Mouse (Mus musculus) heart, postnatal 4 days (tissue): Measurements from ENCODE around the gene Tnfsf14. TPM values are rescaled to one million over a fixed set of nuclear protein-coding genes. Genes with fewer than 3 reads are reported as not detected.

Experiments used
- DNase-seq: peaks from one replicate; pipeline ENCODE4 v3.0.0; 2021
- total RNA-seq, 2 experiments: library from RNA; stranded (reverse); gene quantifications; 2 replicates each; pipeline ENCODE4 v1.2.3; 2021

Gene Tnfsf14
- not detected for total RNA-seq

DNA sequence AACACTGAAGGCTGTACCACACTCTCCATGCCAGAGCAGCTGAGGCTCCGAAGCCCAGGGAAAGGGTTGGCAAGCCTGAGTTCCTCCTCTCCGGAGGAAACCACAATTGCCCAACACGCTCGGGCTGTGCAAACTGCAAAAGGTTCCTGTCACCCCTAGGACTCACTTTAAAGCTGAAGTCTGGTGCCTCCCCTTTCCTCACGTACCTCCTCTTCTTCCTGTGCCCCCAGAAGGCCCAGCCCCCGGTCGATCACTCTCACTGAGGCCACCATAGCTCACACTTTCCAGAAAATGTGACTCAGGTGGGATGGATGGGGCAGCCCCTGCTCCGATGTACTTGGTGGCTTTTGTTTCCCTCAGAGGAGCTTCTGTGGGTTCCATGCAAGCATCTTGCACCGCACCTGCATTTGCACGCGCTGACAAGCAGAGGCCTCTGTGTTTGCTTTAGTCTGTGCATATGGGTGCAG lies at the start of gene Tnfsf14:
Gene Tnfsf14 (minus strand): TSS at position 137 of the 467 bp plus-strand sequence.
- DNase-seq = no peak

DNA sequence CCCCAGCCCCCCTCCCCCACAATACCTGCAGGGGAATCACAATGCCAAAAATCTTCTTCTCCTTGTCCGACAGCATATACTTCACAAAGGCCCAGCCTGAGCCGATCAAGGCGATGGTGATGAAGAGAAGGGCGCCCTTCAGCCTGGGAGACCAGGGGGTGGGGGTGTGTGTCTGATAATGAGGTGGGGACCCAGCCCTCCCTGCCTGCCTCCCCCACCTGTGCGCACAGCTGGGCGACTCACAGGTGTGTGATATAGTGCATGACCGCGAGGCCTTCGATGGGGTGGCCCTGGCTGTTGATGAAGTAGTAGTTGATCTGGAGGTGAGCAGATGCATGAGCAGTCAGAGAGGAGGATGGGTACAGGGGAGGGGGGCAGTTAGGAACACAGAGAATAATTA lies 43.2 kb upstream of the Tnfsf14 start:
- DNase-seq = no peak

DNA sequence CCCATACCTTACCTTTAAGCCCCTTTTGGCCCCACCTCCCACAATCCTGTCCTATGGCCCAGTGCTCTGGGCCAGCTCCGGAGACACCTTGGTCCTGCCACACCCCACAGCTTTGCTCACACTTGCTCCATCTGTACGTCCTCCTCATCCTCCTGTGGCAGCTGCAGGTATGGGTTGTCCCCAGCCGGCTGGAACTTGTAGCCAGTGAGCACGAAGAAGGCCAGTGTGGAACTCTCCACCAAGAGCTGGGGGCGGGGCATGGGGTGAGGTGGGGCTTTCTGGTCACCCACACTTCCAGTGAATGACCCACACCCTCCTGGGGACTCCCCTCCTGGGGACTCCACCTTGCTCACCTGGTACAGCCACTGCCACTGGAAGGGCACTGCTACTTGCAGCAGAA lies 41.8 kb upstream of the Tnfsf14 start:
- DNase-seq = no peak

DNA sequence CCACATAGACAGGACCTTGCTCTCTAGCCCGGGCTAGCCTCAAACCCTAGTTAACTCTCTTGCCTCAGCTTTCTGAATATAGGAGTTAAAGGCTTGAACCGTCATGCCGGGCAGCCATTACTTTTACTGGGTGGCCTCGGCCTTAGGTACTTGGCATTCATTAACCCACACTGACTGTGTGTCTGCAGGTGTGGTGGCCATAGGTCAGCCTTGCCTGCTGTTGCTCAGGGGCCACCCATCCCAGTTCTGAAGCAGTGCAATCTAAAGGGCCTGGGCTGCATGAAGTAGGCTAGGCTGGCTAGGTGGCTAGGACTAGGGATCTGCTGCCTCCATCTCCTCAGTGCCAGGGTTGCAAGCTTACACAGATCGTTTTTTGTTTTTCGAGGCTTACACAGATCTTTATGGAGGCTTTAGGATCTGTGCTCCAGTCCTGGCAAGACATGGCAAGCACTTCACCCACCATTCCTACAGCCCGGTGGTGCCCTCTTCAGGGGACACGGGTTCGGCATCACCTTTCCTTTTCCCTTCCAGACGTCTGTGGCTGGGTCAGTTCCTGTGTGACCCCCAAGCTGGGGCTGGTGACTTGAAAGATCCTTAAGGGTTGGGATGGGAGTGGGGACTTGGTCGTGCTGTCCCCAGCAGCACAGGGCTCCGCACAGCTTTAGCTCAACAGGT lies 40.4 kb upstream of the Tnfsf14 start:
- DNase-seq = no peak

DNA sequence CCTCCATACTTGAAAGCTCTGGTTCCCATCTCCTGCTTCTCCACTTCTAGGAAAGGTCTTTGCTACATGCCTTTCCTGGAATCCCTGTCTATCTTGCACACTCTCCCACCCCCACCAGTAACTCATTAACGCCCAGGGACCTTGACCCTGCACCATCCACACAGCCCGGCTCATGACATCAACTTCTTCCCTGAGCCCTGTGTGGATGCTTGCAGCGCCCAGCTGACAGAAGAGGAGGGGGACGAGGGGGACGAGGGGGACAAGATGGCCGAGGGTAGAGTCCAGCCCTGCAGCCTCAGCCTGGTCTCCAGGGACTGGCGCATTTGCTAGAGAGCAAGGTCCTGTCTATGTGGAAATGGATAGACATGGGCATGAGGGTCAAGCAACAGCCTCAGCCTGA lies 39.1 kb upstream of the Tnfsf14 start:
- DNase-seq = no peak

DNA sequence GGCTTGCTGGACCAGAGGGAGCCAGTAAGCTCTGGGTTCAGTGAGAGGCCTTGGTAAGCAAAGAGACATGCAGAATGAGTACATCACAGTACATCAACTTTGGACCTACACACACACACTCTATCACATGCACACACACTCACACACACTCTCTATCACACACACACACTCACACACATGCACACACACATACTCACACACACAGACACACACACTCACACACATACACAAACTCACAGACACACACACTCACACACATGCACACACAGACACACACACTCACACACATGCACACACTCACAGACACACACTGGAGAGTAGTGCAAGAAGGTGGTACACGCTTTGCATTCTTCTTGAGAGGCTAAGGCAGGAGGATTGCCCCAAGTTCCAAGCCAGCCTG lies 38.2 kb upstream of the Tnfsf14 start:
- no peak for DNase-seq

DNA sequence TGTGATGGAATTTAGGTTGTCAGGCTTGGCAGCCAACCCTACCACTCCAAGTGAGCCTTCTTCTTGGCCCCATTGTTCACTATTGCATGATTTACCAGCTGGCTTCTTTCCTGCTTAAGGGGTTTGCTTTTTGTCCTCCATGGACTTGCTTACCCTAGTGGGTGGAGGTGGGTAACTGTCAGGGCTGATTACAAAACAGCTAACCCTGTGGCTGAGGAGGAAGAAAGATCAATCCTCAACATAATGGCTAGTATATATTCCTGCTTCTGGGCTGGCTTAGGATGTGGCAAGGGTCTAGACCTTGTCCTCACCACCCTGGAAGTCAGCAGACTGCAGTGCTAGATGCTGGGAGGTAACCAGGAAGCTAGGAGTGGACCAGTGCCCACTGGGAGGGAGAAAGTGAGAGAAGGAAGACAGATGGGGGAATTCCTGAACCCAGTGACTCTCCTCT lies 37.4 kb upstream of the Tnfsf14 start:
- DNase-seq = no peak

DNA sequence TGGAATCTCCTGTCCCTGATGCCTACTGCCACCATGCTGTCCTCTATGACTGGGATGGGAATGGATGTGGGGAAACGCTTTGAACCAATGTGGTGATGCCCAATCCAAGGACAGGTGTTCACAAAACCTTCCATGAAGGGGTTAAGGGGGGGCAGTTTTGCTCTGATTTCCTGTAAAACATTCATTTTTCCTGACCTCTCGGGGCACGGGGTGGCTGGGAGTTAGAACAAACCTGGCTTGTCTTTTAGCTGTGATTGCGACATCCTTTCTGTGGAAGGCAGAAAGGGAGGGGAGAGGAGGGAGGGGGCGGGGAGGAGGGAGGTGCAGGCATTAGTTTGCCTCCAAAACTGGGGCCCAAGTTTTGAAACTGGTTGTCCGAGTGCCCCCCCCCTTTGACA lies 36.8 kb upstream of the Tnfsf14 start:
- no peak for DNase-seq

DNA sequence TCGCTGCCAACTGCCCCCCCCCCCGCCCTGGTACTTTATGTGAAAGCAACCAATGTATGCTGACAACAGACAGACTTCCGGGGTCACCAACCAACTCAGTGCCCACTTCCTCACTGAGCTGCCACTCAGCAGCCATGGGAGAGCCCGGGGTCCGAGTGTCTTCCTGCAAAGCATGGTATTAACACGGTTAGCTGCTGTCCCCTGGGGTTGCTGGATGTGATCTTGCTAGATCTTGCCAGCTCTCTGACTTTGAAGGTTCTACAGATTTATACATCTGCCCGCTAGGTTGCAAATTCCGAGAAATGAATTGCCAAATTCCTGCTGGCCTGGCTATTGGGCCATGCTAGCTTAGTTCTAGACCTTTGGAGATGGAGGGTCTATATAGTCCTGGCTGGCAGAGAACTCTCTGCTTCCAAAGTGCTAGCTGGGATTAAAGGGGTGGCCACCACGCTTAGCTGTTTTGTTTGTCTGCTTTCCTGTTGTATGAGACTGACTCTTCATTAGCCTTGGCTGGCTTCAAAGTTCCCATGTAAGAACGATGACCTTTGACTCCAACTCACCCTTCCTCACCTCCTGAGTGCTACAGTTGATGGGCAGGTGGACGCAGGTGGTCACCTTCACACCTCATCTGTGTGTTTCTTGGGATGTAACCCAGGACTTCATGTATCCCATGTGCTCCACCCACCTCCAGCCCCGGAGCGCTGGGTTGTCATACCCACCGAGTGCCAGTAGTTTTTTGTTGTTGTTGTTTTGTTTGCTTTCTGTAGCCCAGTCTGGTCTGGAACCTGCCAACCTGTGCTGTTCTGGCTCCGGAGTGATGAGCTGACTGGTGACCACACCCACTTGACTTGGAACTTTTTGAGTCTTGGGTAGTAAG lies 36.1 kb upstream of the Tnfsf14 start:
- no peak for DNase-seq

DNA sequence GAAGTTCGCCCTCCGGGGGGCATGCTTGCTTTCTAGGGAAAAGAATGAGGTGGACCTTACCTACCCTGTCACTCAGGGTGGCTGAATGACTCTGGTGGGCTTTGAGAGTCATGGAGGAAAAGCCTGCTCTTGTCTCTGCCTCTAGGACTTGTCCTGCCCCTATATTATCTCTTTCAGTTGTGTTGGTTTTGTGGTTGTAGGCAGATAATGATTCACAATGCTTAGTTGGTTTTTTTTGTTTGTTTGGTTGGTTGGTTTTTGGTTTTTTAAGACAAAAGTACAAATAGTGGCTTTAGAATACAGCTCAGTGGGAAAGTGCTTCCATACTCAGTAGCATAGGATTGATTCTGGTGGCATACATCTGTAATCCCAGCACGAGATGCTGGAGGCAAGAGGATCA lies 34.9 kb upstream of the Tnfsf14 start:
- no peak for DNase-seq

DNA sequence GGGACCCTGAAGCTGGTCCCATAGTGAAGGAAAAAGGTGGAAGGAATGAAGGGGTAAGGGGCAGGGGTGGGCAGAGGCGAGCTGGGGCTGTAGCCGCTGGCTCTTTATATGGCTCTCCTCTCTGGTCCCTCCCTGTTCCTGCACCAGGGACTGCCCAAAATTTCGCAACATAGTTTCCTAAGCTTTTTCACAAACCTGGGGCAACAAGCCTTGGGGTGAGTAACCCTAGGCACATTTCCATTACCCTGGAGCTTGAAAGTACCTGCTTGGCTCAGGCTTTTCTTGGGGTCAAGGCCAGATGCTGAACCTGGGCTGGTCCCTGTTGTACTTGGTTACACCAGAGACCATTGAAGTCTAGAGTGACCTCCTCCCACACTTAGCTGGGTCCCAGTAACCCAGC lies 34.0 kb upstream of the Tnfsf14 start, which contains the start of gene C3:
Gene C3 (minus strand): TSS at position 123 of the 400 bp plus-strand sequence.
- DNase-seq = no peak

DNA sequence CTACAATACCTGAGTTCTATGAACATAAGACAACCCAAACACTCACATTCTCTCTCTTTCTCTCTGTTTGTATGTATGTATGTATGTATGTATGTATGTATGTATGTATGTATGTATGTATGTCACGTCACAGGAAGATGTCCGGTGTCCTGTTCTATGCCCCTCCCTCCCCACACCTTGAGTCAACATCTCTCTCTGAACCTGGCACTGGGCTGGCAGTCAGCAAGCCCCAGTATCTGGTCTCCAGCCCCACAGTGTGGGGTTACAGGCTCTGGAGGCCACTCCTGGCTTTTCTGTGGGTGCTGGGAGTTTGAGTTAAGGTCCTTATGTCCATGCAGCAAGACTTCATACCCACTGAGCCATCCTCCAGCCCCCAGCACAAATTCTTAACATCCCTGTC lies 33.5 kb upstream of the Tnfsf14 start:
- DNase-seq = no peak

DNA sequence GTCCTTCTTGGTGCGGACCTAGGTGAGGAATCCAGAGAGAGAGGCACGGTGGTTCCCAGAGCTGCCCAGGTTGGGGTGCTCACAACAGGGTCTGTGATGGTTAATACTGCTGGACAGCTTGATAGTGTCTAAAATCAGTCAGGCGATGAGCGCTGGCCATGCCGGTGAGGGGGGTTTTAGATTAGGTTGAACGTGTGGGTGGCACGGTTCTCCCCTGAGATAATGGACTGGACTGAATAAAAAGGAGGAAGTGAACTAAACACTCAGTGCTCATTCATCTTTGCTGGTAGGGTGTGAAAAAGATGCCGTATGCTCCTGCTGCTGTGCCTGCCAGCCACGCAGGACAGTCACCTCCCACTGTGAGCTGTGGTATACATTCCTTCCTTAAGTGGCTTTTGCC lies 29.3 kb upstream of the Tnfsf14 start:
- DNase-seq = no peak

DNA sequence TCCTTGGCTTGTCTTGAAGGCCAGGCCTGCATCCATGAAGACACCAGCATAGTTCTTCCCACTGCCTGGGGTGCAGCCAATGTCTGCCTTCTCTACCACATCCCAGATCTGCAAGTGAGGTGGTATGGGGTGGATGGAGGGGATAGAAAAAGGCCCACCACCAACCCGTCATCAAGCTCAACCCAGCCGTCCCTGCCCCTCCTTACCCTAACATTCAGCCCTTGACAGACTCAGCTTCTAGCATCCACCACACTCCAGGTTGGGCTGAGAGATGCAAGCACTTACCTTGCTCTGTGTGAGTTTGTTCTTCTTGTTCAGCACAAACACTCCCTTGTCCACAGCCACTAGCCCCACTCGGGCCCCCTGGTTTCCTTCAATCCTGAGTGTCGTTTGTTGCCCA lies 27.9 kb upstream of the Tnfsf14 start:
- DNase-seq = no peak

DNA sequence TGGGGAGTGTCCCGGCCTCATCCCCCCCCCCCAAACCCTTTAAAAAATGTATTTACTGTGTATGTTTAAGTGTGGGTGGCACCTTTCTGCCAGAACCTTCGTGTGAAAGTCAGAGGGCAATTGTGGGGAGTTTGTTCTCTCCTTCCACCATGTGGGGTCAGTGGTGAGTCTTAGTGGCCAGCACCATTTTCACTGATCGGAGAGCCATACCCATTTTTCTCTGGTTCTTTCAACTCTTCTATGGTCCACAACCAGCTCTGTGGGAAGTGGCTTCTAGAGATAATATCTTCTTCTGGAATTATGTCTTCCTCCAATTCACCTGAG lies 25.9 kb upstream of the Tnfsf14 start:
- DNase-seq = peak; percentile 40

DNA sequence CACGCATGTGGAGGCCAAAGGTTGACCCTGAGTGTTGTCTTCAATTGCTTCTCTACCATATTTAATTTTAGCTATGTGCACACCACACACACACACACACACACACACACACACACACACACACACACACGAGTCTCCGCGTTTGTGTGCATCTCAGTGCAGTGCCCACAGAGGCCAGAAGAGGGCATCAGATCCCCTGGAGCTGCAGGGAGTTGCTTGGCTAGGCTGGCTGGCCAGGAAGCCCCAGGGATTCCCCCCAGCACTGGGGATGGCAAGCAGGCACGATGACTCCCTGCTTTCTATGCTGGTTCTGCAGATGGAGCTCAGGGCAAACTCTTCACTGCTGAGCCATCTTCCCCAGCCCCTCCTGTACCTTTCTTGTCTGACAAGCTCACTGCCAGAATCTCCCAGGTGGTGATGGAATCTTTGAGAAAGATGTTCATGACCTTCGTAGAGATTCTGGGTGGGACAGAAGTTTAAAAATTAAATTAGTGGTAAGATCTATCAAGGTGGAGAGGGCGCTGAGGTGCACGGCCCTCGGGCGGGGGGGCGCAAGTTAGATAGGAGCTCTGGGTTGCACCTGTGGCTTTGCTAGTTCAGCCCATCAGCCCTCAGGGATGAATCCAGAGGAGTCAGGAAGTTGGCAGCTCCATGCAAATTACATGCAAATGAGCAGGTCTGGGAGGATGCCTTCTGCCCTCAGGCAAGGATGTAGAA lies 25.3 kb upstream of the Tnfsf14 start:
- peak; percentile 84 for DNase-seq

DNA sequence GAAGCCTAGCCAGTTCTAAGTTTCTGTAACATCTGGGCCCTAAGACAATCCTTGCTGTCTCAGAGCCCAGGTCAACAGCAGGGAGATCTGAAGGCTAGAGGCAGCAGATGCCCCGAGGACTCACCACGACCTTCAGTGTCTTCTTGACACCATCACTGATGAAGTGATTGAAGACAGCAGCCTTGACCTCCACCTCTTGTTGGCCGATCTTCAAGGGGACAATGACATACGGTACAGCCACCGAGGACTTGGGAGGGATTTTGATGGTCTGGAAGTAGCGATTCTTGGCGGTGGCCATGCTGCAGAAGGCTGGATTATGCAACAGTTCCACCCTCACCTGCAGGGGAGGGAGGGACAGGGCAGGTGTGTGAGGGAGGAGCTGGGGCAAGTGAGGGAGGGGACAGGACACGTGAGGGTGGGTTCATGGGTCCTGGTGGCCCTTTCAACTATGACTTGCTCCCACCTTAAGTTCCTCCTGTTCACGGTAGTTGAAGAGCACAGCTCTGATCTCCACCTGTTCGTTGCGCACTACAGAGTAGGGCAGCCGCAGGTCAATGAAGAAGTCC lies 24.4 kb upstream of the Tnfsf14 start:
- DNase-seq = no peak

DNA sequence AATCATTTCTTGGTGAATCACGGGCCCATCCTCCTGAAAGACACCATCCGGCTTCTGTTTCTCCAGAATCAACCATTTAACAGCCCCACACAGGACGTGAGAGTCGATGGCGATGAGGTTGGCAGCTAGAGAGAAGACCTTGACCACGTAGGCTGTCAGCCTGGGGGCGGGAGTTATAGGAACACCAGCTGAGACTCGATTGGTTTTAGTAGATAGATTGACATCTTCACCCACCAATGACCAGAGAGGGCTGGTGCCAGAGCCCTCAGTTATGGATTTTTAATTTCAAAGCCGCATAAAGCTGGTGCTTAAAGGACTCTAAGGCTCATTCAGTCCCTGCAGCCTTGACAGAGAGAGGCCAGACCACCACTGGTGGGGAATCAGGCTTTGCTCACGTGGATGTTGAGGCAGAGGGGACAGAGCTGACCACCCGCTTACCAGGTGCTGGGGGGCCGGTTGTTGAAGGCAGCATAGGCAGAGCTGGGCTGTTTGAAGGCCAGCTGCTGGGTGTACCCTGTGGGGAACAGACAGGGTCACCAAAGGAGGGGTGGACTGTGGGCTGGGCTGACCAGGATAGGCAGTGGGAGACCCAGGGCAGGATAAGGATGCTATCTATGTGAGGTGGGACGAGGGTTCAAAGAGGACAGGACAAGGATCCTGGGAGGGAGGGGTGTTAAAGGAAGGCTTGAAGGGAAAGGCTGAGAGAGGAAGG lies 20.9 kb upstream of the Tnfsf14 start:
- DNase-seq = no peak

DNA sequence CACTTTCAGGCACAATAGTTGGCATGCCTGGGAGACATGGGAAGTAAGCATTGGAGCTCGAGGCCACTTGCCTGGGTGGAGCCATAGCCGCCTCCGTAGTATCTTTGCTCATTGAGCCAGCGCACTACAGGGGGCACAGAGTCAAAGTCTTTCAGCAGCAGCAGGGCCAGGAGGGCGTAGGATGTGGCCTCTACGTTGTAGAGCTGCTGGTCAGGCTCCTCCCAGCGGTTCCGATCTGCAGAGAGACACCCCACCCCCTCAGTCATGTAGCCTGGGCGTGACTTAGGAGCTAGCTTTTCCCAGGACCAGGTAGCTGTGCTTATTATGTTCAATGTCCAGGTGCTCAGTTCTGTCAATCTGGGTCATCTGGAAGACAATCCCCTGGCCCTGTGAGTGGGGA lies 17.5 kb upstream of the Tnfsf14 start:
- DNase-seq = no peak

DNA sequence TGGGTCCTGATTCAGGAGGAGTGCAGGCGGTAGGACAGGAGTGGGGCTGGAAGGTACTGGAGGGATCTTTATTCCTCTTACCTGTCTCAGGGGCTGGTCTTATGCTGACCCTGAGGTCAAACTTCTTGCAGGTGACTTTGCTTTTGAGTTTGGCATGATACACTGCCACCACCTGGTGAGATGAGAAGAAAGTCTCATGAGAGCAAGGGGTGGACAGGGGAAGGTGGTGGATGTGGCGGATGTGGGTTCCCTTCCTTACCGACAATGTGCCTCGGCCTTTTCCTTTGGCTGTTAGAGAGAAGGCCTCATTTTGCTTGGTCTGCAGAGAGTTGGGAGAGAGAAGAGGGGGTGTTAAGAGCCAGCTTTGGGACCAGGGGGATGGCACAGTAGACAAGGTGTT lies 15.4 kb upstream of the Tnfsf14 start:
- DNase-seq = no peak

DNA sequence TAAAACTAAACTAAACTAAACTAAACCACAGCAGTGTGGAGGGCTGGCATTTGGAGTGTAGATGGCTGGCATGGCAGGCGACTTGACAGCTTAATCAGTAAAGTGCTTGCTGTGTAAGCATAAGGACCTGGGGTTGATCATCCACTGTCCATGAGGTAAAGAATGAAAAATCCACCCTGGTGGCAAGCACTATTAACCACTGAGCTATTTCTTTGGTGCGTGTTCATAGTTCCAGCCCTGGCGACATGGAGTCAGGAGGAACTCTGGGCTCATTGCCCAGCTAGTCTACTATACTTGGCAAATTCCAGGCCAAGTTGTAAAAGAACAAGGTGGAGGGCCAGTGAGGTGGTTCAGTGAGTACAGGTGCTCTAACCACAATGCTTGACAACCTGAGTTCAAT lies 14.0 kb upstream of the Tnfsf14 start:
- peak; percentile 20 for DNase-seq
